12 mouse cellular contexts compared by ENCODE assay signal in the genomic region with DNA sequence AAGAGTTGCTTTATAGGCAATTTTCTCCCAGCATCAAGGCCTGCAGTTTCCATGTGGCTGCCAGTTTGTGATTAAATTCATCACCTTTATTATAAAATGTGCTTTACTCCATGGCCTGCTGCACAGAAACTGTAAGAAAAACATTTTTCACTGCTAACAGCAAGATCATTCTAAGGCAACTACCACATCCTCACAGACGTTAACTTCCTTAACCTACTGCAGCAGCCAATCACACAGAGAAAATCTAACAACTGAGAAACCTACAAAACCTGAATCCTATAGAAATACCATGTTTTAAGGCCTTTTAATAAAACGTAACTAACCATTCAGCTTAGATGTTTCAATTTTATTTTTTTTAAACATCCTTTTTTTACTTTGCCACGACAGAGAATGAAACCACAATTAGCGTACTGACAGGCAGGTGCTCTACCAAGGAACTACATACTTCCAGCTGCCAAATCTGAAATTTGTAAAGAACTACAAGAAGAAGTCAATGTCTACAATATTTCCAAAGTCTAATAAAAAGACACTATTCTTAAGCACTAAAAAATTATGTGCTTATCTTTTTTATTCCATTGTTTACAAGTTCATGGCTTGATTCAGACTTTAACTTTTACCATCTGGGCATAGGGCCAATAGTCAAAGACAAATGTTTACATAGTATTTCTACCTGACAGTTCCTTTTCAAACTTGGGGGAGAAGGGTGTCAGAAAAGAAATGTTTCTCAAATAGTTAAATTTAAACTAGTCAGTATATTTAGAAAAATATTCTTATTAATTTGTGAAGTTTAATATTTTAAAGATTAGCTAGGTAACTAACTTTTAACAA. TPM values are rescaled to one million over a fixed set of nuclear protein-coding genes. Genes with fewer than 3 reads are reported as not detected.
A peak's percentile ranks its signal among the peaks of the same experiment; 100 is the strongest.
DNase-seq lines count a peak whose midpoint lies in the region; ATAC-seq lines count a peak whose summit lies in the region.
"Had no signal": no experiment of that assay in that cellular context is flagged by ENCODE, and none has a peak within 500 bp of the region (broad histone marks: within the 10 kb centered on the region; RNA-seq: fewer than 3 reads in every experiment).

No protein-coding gene starts in this region.

- no peaks in the 10 kb centered on the region for H3K36me3 ChIP-seq in hindbrain, embryonic 15.5 days
- no peaks in the 10 kb centered on the region for H3K36me3 ChIP-seq in hindbrain, embryonic 12.5 days
- H3K36me3 ChIP-seq: intestine, embryonic 15.5 days had no signal

- no peak overlapping the region for H3K27ac ChIP-seq in hindbrain, embryonic 15.5 days (replicated peaks)
- H3K27ac ChIP-seq in hindbrain, embryonic 12.5 days = no peak overlapping the region
- H3K27ac ChIP-seq: intestine, embryonic 15.5 days had no signal

- no peak overlapping the region for H3K4me3 ChIP-seq in hindbrain, embryonic 15.5 days
- no peak overlapping the region for H3K4me3 ChIP-seq in hindbrain, embryonic 12.5 days
- H3K4me3 ChIP-seq: intestine, embryonic 15.5 days had no signal

- 51% methylated on average over 4 of the region's 4 CpGs for whole genome bisulfite sequencing in hindbrain, embryonic 15.5 days
- WGBS in hindbrain, embryonic 12.5 days = 69% methylated on average over 4 of the region's 4 CpGs

- DNase-seq in 3T3-L1 (ENCODE audit: low read depth, low spot score) (peak; percentile 54), 416B (ENCODE audit: low read depth) (peak; percentile 61)
- DNase-seq in induced T-regulatory cell, adult 2 months (ENCODE audit: low read depth) = peak; percentile 28
- no peak for DNase-seq in spleen, postnatal 14 days (ENCODE audit: low spot score in 2 of 2)
- DNase-seq in layer of hippocampus, postnatal 36 days = no peak
- DNase-seq: adrenal gland, adult 2 months; left cerebral cortex, postnatal 4 days; lung, adult 2 months; thymus, postnatal 36 days had no signal

- no peak overlapping the region for H3K9ac ChIP-seq in hindbrain, embryonic 15.5 days
- no peak overlapping the region for H3K9ac ChIP-seq in hindbrain, embryonic 12.5 days
- H3K9ac ChIP-seq: intestine, embryonic 15.5 days had no signal

- H3K4me1 ChIP-seq in hindbrain, embryonic 15.5 days (replicated peaks) = peaks cover 15% of the 10 kb centered on the region; the same call in 1 of the 2 replicates
- peaks cover 13% of the 10 kb centered on the region; the same call in 1 of the 2 replicates for H3K4me1 ChIP-seq in hindbrain, embryonic 12.5 days
- H3K4me1 ChIP-seq: intestine, embryonic 15.5 days had no signal

- H3K27me3 ChIP-seq in hindbrain, embryonic 15.5 days = no peaks in the 10 kb centered on the region
- H3K27me3 ChIP-seq in hindbrain, embryonic 12.5 days = no peaks in the 10 kb centered on the region

- H3K4me2 ChIP-seq in hindbrain, embryonic 15.5 days = peak overlapping the region; percentile 26
- no peak overlapping the region for H3K4me2 ChIP-seq in hindbrain, embryonic 12.5 days (replicated peaks)
- H3K4me2 ChIP-seq: intestine, embryonic 15.5 days had no signal

- H3K9me3 ChIP-seq in hindbrain, embryonic 15.5 days = no peaks in the 10 kb centered on the region
- no peaks in the 10 kb centered on the region for H3K9me3 ChIP-seq in hindbrain, embryonic 12.5 days (replicated peaks)
- H3K9me3 ChIP-seq: intestine, embryonic 15.5 days had no signal

- ATAC-seq in hindbrain, embryonic 15.5 days (ENCODE audit: low FRiP score, low read depth) = no peak
- no peak for ATAC-seq in hindbrain, embryonic 12.5 days (ENCODE audit: low FRiP score)
- ATAC-seq: intestine, embryonic 15.5 days had no signal

RNA-seq across cellular contexts. Expression of gene Qk, which starts 18.5 kb away (rescaled TPM):
- polyA plus RNA-seq in hindbrain, embryonic 15.5 days (2015; fragmentation: Nextera tagmentation; extraction: Ambion mirVana) = 45.3 and 47.2 TPM in 2 replicates
- polyA plus RNA-seq in hindbrain, embryonic 12.5 days (2016; fragmentation: Nextera tagmentation; extraction: Ambion mirVana) = 46.8 and 52.4 TPM in 2 replicates
- total RNA-seq in layer of hippocampus, postnatal 36 days (2021) = 100 to 1,000 TPM; 367 to 426 TPM

Comparison
In these comparisons a context has a peak if more than half of its experiments do, and no peak if none do; other contexts are left out.
1. DNase-seq: peak in 3T3-L1 (single experiment), 416B (single experiment) and induced T-regulatory cell, adult 2 months (single experiment); none in spleen, postnatal 14 days (0 of 2) and layer of hippocampus, postnatal 36 days (0 of 2).